Mouse (Mus musculus) heart, adult 18-20 months (tissue): ENCODE results near the gene Cdca7l. TPM values are rescaled to one million over a fixed set of nuclear protein-coding genes. Genes with fewer than 3 reads are reported as not detected.
"Not testable (repeated sequence)": the region's sequence is repeated elsewhere in the genome, so short reads cannot be mapped to it uniquely, and the experiment has no call there.

Experiments
- DNase-seq, 2 experiments: peaks; one replicate each; pipeline ENCODE4 v3.0.0; 2021 to 2022; ENCODE audit warnings: mixed read lengths in 1 of 2
- long read RNA-seq, 2 experiments: library from polyadenylated mRNA; stranded (forward); transcript quantifications; one replicate each; pipeline ENCODE4 v2.0.0; 2021
- total RNA-seq, 2 experiments: library from RNA; stranded (reverse); gene quantifications; 2 replicates each; pipeline ENCODE4 v1.2.3; 2021

Gene Cdca7l
- under 1 TPM; 0.22 to 0.33 TPM for total RNA-seq
- long read RNA-seq, experiment 1 = 0 reads
- long read RNA-seq, experiment 2 = 0 reads

DNA sequence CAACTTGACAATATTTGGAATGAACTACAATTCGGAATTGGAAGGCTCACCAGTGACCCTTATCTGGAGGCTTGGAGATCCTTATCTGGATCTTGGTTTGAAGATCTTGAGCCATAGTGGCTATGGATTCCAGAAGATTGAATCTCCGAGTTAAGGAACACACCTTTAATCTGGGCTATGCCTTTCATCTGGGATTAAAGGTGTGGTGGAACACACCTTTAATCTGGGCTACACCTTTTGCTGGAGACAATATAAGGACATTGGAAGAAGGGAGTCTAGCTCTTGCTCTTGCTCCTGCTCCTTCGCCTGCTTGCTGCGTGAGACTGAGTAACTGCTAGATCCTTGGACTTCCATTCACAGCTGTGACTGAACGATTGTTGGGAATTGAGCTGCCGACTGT is at the start of gene Cdca7l:
Gene Cdca7l, plus strand, starts transcription at position 301 of the 400 bp plus-strand sequence.
- DNase-seq = not testable (repeated sequence)

DNA sequence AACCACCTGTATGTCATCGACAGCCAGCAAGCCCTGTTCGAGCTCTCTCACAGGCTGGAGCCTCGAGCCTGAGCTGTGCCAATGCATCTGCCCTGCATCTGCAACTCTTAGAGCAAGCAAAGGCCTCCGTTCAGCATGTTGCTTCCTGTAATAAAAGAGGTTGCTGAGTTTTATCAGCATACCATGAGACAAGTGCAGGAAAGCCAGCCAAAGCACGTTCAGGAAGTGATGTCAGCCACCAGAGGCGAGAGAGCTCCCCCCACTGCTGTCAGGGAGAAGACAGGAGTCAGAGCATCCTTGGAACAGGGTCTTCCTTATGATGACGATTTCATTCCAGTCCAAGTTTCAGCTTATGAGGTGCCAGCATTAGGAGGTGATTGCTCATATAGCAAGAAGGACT is 48.1 kb upstream of the Cdca7l start:
- peak; percentile 45 to 55 for DNase-seq

DNA sequence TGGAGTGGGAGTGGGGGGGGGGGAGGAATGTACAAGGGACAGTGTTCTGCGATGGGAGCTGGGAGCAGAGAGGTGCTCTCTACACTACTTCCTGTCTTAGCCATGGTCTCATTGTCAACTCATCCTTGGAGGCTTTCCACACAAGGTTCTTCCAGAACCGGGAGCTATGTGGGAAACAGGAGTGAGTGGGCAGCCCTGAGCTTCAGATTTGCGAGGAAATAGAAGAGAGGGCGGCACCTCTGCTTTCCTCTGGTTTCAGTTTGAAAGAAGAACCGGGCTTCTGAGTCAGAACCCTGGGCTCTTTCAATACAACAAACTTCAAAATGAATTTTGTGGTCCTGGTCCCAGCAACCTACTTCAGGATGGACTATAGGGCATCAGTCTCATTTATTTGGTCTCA is 43.7 kb upstream of the Cdca7l start:
- DNase-seq = no peak

- DNase-seq = no peak
These were observed 43.2 kb upstream of the Cdca7l start for GRCm38 (mm10) chr12:117760846-117761245.

DNA sequence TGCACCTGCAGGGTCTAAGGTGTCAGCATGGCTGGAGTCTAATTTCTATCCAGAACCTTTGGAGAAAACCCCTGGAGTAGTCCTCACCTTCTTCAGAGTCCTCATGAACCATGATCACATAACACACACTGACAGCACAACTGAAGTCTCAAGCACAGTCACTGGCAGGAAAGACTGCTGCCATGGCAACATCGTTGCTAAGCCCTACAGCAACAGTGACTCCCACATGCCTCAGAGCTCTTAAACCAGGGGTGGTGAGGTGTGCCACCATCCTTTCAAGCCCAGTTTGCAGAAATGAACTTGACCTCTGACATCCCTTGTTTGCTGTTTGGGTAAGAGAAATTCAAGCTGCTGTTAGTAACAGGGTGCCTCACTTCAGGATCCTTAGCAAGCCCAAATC is 42.4 kb upstream of the Cdca7l start:
- DNase-seq = no peak

- peak; percentile 49 to 69 for DNase-seq
These were observed 40.8 kb upstream of the Cdca7l start for GRCm38 (mm10) chr12:117763247-117763646.

- peak; percentile 83 to 88 for DNase-seq
These were observed 39.2 kb upstream of the Cdca7l start for GRCm38 (mm10) chr12:117764839-117765238.

GRCm38 (mm10) chr12:117769113-117769512 is 35.0 kb upstream of the Cdca7l start:
- peak; percentile 62 to 89 for DNase-seq

GRCm38 (mm10) chr12:117770211-117770610 is 33.9 kb upstream of the Cdca7l start:
- no peak for DNase-seq

- no peak for DNase-seq
These were observed 32.9 kb upstream of the Cdca7l start for GRCm38 (mm10) chr12:117771156-117771555.

DNA sequence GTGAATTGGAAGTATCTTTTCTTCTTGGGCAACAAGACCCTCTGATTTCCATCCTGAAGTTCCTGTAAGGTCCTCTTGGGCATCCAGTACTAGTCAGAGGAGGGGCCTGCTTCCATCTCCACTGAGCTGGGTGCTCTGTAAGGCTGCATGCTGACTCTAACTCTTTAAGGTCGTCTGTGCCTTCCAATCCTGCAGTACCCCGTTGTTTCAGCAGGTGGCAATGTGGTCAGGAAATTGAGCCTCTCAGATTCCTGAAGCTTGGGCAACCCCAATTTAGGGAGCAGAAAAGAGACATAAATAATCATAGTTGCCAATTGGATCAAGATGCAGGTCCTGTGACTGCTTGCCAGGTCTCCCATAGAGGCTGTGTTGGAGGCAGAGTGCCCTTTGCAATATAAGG is 31.5 kb upstream of the Cdca7l start:
- DNase-seq = peak; percentile 28 to 81

DNA sequence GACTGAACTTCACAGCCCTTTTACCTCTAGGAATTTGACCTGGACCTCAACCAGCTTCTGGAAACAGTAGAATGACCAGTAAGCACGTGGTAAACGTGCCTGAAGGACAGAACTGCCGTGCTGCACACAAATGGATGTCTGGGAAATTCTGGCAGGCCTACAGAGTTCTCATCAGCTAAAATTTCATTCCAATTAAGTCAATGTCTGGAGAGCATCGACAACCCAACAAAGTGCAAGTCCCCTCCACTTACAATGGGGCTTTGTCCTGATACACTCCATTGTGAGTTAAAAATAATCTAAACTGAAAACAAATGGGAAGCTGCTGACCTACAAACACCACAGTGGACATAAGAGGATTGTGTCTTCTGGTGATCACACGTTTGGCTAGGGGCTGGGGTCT is 27.2 kb upstream of the Cdca7l start:
- no peak for DNase-seq

DNA sequence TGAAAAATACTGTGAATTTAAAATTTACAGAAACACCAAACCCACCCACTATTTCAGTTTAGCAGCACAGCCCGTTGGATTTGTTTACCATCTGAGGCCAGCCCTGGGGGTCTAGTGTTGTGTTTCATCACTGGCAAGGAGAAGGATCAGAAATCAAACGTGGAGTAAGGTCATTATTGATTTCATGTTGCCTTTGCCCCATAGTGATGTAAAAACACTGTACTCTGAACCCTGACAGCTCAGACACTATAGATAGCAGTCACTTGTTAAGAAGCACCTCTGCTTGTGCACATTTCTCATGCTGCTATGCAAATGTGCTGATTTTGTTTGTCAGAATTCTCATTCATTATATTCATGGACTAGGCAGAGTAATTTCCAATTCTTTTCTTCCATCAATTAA is 22.7 kb upstream of the Cdca7l start:
- no peak for DNase-seq

DNA sequence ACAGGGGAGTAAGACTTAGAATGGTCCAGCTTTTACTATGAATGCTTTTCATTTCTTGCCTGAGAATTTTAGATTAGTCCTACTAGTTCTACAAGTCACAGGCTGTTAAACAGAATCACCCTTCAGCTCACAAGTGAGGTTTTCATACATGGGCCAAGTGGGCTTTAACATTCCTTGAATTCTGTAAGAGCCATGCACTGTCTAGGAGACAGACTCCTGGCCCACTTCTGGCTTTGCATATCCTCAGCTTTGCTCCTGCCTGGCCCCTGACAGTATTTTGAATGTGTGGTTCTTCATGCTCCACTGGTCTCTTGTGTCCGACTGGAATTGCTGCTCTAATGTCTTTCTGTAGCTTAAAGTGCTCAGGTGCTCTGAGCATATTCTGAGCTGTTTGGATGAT is 20.7 kb upstream of the Cdca7l start:
- no peak for DNase-seq

DNA sequence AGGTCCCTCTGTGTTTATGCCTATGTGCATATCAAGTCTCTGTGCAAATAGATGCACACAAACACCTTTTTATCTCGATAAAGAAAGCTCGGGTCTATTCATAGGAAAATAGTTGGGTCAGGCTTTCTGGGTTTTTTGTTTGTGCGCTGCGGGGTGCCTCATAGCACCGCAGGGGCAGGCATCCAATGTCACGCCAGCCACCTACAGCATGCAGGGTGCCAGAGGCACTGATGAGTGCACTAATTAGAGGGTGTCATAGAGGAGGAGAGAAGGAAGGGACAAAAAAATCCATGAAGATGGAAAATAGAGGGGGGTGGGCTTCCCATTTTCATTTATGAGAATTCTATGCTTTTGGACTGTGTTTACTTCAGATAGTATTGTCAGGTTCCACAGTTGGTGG is 17.5 kb upstream of the Cdca7l start:
- DNase-seq = no peak

- no peak for DNase-seq
These were observed 15.5 kb upstream of the Cdca7l start for GRCm38 (mm10) chr12:117788513-117789011.

GRCm38 (mm10) chr12:117789017-117789416 is 15.1 kb upstream of the Cdca7l start:
- no peak for DNase-seq

DNA sequence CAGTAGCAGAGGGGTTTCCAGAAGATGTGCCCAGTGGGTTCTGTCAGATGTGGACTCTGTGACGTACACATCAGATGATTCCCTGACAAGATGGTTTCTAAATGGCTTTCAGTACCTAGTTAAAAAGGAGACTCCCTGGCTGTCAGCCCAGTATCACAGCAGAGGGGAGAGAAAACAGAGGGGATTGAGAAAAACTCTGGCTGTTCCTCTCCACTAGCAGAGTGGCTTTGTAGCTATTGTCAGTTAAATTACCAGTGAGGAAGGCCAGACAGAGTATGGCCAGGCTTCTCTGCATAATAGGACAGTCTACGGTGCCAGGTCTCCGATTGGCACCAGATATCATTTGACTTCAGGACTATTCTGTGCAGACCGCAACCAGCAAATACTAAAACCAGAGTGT is 8.8 kb upstream of the Cdca7l start:
- DNase-seq = no peak

DNA sequence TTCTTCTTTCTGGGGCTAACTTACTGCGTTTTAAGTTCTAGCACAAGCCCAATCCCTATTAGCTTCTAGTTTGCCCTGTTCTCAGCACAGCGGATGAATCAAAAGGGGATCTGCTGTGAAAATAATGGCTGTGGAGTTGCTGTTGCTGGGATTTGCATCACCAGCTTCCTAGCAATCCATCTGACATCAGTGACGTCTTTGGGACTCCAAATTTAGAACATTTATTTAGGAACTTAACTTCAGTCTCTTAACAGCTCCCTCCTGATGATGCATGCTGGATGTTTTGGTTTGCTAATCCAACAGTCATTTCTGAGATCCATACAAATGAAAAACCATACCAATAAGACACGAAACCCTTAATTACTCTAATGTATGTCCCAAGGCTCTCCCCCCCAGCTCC is 1.5 kb downstream of the Cdca7l start:
- DNase-seq = no peak

GRCm38 (mm10) chr12:117806007-117806451 is 1.9 kb downstream of the Cdca7l start:
- DNase-seq = no peak

- DNase-seq = no peak
These were observed 2.4 kb downstream of the Cdca7l start for GRCm38 (mm10) chr12:117806470-117806869.

DNA sequence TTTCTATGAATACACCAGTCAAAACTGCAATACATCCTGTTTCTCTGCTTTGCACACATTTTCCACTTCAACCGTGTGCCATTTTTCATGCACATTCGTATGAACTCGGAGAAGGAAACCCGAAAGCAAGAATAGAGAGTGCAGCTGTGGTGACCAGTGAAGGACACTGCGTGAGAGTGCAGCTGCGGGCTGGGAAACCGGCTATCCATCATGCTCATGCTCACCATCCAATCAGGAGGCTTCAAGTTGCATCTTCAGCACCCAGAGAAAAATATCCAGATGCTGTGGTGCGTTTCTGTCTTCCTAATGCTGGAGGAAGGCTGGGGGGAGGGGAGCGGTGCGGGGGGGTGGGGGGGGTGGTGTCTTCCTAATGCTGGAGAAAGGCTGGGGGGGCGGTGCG is 3.5 kb downstream of the Cdca7l start:
- DNase-seq = no peak

DNA sequence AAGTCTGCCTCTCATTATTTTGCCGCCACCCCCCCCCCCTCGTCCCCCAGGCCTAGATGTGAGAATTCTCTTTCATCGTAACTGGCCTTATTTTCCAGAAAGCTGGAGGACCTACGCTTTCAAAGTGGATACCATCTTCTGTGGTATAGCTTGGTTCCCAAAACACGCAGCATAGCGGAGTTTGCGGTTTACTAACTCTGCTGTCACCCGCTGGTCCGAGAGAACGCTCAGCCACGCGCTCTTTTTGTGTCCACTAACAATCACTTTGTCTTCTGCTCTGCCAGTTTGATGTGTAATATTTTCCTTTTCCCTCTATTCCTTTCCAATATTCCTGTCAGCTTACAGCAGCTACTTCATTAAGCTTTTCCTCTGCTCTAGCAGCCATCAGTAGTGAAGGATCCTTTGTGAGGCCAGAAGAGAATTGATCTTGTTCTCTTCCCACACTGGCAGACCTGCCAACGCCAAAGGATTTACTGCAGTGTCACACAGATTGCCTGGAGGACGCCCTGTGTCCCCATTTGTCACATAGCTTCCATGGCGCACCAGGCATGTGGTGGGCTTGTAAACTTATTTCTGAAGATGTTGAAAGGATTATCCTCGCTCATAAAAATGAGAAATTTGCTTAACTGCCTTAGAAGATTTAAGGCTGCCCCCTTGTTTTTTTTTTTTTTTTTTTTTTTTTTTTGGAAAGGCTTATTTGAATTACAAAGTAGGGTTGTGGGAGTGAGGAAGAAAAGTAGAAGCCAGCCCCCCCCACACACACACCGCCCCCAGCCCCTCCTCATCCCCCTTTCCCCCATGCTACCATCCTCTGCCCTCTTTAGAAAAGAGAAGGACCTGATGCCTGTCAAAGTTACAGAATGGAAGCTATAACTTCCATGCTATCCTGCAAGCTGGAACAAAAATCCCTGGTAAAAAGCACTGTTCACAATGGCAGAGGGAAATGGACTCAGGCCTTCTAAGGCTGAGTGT is 4.6 kb downstream of the Cdca7l start:
- no peak for DNase-seq
